Mouse (Mus musculus) splenic B cell, adult 2 months (primary cell): ENCODE measurements around the gene Sgcd.
"Not testable (repeated sequence)": the region's sequence is repeated elsewhere in the genome, so short reads cannot be mapped to it uniquely, and the experiment has no call there.

ENCODE experiments used
- DNase-seq: peaks from one replicate; pipeline ENCODE4 v3.0.0-alpha.2; 2011; ENCODE audit warnings: low read depth, low spot score
- H3K27me3 ChIP-seq: 2 replicates; pipeline ENCODE4 v1.6.1; 2012; ENCODE audit warnings: mild to moderate bottlenecking, low read length, moderate library complexity, mixed read lengths; ENCODE audit not compliant: control insufficient read depth, poor library complexity, insufficient read depth, severe bottlenecking
- H3K36me3 ChIP-seq: 2 replicates; pipeline ENCODE4 v1.6.1; 2012; ENCODE audit warnings: mild to moderate bottlenecking, low read length, moderate library complexity, mixed read lengths; ENCODE audit not compliant: control insufficient read depth, poor library complexity, insufficient read depth, severe bottlenecking

Gene Sgcd

GRCm38 (mm10) chr11:47447790-47448189 is 541.0 kb downstream of the Sgcd start:
- H3K36me3 ChIP-seq, result no peaks in the 10 kb centered on the region
- DNase-seq, result no peak

DNA sequence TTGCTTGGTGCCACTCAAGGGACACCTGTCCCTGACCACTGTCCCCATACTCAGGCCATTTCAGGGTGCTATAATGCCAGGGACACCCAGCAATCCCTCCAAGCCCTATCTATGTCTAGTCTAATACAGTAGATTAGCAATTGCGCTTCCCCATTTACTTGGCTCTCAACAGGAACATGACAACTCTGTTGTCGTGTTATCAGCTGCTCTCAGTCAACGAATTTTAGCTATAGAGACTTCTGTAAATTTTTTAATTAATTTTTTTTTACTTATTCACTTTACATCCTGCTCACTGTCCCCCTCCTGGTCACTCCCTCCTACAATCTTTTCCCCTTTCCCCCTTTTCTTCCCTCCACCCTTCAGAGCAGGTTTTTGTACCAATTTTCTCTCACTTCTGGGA is 542.4 kb downstream of the Sgcd start:
- Histone ChIP-seq H3K36me3 (no peaks in the 10 kb centered on the region), H3K27me3 (no peaks in the 10 kb centered on the region; the same call in 1 of the 2 replicates)
- DNase-seq, result no peak

More at GRCm38 (mm10) chr11:47447790-47448189, 541.0 kb downstream of the Sgcd start:
- H3K27me3 ChIP-seq, result no peaks in the 10 kb centered on the region

DNA sequence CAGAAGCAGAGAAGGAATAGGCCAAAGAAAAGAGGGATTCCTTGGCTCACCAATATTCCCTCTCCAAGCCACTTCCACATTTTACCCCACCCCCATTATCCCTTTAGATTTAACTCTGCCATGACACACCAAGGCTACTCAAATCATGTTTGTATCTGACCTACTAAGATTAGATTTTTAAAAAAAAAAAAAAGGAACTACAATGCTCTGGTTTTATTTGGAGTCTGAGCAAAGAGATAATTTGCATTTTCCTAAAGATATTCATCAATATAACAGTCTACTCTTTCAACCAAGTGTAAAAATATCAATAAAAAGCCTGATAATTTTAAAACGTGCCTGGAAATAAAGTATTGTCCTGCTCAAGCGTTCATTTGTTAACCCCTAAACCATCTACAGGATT is 543.1 kb downstream of the Sgcd start:
- Histone ChIP-seq H3K36me3 (no peaks in the 10 kb centered on the region), H3K27me3 (no peaks in the 10 kb centered on the region; the same call in 1 of the 2 replicates)
- no peak for DNase-seq

GRCm38 (mm10) chr11:47442266-47442665 is 546.5 kb downstream of the Sgcd start:
- H3K27me3 ChIP-seq, result no peaks in the 10 kb centered on the region; the same call in 1 of the 2 replicates
- no peak for DNase-seq

GRCm38 (mm10) chr11:47399607-47400006 is 589.2 kb downstream of the Sgcd start:
- no peak for DNase-seq
- no peaks in the 10 kb centered on the region for H3K27me3 ChIP-seq
- H3K36me3 ChIP-seq, result no peaks in the 10 kb centered on the region

More at GRCm38 (mm10) chr11:47442266-47442665, 546.5 kb downstream of the Sgcd start:
- H3K36me3 ChIP-seq, result no peaks in the 10 kb centered on the region

DNA sequence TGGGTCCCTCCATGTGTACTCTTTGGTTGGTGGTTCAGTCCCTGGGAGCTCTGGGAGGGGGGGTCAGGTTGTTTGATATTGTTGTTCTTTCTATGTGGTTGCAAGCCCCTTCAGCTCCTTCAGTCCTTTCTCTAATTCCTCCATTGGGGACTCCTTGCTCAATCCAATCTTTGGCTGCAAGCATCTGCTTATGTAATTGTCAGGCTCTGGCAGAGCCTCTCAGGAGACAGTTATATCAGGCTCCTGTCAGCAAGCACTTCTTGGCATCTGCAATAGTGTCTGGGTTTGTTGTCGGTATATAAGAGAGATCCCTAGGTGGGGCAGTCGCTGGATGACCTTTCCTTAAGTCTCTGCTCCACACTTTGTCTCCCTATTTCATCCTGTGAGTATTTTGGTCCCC is 598.0 kb downstream of the Sgcd start:
- DNase-seq, H3K36me3 ChIP-seq, H3K27me3 ChIP-seq: not testable (repeated sequence)

DNA sequence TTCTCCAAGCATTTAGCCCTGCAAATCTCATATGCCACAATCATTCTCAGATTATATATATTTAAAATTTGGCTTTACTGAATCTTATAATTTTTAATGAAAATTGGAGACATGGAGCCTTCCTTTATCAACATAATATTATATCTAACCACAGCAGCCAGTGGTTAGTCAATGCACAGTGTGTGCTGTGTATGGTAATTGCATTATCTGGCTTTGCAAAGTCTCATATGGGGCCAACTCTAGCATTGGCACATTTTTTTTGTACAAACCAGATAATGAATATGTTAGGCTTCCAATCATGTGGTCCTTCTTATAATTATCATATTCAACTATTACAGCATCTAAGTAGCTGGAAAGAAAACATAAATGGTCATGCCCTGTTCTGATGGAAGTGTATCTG is 599.4 kb downstream of the Sgcd start:
- Histone ChIP-seq H3K36me3 (no peaks in the 10 kb centered on the region), H3K27me3 (no peaks in the 10 kb centered on the region)
- no peak for DNase-seq

GRCm38 (mm10) chr11:47387726-47388125 is 601.0 kb downstream of the Sgcd start:
- Histone ChIP-seq H3K36me3 (no peaks in the 10 kb centered on the region), H3K27me3 (no peaks in the 10 kb centered on the region)
- DNase-seq, result no peak

- Histone ChIP-seq H3K36me3 (no peaks in the 10 kb centered on the region), H3K27me3 (no peaks in the 10 kb centered on the region)
- DNase-seq, result no peak
Measured at GRCm38 (mm10) chr11:47386136-47386535, 602.6 kb downstream of the Sgcd start.

DNA sequence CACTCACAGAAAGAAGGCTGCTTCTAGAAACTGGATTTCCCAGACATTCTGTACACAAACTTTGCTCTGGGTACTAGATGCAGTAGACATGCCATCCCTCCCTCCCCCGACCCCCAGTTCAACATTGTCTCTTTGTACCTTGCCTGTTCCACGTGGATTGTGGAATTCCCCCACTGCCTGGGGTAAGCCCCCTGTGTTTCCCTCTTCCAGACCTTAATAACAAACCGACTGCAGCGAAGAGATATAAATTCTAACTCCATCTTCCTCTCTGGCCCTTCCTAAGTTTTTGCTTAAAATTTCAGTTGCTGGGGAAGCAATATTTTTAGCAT is 609.2 kb downstream of the Sgcd start:
- no peaks in the 10 kb centered on the region for H3K27me3 ChIP-seq
- DNase-seq, result no peak
- no peaks in the 10 kb centered on the region for H3K36me3 ChIP-seq

DNA sequence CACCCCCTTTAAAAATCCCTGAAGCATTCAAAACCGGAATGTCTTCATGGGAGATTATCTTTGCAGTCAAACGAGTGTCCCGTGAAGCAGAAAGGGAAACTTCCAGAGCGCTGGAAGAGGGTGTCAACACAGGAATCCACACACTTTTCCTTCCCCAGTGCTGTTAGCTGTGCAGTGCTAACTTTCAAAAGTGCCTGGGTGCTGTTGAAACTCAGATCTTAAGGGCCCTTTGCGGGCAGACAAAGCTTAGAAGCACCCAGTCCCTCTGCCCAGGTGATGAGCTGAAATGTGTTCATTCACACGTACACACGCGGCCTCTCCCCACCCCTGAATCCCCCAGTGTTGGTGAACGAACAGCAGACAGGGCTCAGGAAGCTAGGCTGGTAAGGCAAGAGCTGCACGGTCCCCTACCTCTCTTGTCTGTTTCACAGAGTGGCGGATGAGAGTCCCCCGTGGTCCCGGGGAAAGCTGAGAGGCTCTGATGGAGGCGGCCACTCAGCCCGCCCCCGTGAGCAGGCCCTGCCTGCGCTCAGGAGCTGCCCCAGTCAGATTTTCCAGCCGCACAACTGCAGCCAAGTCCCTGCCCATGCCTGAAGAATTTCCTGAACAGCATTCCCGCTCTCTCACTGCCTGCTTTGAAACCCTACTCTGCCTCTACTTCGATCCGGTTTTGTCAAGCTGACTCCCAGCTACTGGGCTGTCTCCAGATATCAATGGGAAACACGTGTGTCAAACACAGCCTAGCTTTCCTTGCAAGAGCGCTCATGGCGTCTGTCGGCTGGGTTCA is 609.7 kb downstream of the Sgcd start:
- H3K36me3 ChIP-seq, result no peaks in the 10 kb centered on the region
- H3K27me3 ChIP-seq, result no peaks in the 10 kb centered on the region
- DNase-seq, result no peak

DNA sequence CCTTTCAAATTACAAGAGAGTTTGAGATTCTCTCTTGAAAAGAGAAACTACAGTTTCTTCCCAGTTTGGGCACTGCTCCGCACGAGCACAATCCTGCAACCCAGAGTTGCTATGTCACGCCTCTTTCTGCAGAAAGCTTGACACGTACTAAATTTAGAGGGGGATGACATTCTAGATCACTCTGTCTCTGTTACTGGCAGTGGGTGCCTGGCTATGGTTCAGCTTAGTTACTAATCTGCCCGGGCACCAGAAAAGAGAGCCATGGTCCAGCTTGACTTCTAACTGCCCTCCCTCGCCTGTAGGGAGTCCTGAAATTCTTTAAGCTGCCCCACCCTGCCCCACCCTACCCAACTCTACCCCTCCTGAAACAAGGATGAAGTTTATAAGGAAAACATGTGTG is 611.3 kb downstream of the Sgcd start:
- Histone ChIP-seq H3K27me3 (no peaks in the 10 kb centered on the region), H3K36me3 (no peaks in the 10 kb centered on the region)
- no peak for DNase-seq

DNA sequence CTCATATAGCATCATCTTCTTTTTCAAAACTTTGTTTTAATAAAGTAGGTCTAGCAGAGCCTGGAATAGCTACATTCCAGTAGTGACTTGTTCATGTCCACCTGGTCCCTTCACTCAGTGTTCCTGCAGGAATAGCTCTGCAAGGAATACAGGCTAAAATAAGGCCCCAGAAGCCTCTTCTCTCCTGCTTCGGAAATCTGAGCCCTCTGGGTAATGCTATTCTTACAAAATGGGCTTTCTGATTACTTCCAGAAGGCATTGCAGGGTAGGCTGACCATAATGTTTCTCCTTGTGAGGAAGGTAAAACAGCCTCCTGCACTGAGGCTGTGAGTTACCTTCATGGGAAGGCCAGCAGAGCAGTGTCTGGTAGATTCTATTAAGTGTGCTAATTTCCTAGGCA is 611.9 kb downstream of the Sgcd start:
- Histone ChIP-seq H3K36me3 (no peaks in the 10 kb centered on the region), H3K27me3 (no peaks in the 10 kb centered on the region)
- no peak for DNase-seq

GRCm38 (mm10) chr11:47371616-47372015 is 617.2 kb downstream of the Sgcd start:
- Histone ChIP-seq H3K36me3 (no peaks in the 10 kb centered on the region), H3K27me3 (no peaks in the 10 kb centered on the region)
- no peak for DNase-seq

DNA sequence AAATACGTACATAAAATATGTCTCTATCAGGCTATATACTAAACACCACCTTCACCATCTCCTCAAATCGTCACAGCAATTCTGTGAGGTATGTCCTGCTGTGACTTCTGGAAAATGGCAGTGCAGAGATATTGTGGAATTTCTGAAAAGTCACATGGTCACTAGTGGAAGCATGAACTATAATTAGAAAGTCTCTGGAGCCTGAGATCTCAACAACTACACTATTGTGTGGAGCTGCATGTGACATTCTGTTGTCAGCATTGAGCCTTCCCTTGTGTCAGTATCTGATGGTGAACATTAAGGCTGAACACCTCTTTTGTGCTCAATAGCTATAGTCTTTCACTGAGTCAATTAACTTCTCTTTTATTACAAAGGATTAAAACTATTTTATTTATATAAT is 637.2 kb downstream of the Sgcd start:
- DNase-seq, result no peak
- Histone ChIP-seq H3K36me3 (no peaks in the 10 kb centered on the region), H3K27me3 (no peaks in the 10 kb centered on the region)

- Histone ChIP-seq H3K36me3 (no peaks in the 10 kb centered on the region), H3K27me3 (no peaks in the 10 kb centered on the region)
- no peak for DNase-seq
Measured at GRCm38 (mm10) chr11:47343486-47343885, 645.3 kb downstream of the Sgcd start.
